Comparison of ENCODE assay signal across 13 mouse cellular contexts in the genomic region with DNA sequence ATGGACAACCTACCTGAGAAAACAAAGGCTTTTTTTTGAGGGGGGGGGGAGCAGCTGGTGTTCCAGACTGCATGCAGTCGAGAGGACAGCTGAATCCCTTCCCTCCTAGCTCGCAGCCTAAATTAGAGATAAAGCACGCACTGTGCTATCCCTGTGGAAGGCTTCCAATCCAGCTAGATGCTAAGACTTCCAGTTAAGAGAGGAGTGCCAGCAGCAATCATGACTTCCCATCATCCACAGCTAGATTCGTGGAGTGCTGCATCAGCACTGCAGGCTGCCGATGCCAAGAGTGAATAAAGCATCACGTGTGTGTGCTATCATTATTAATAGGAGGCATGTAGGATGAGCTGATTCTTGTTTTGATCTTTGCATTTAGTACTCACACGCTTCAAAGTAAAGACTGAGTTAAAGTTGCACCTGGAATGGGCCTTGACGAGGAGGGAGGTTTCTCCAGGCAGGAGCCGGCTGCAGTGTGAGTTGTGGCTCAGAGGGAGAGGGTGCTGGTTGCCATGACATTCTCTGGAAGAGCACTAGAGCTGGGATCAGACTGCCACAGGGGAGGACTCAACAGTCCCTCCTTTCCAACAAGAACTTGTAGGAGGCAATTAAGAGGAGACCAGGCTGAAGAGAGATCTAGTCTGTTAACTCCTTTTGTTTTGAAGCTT. TPM values are rescaled to one million over a fixed set of nuclear protein-coding genes. Genes with fewer than 3 reads are reported as not detected.
A peak's percentile ranks its signal among the peaks of the same experiment; 100 is the strongest.
DNase-seq lines count a peak whose midpoint lies in the region; ATAC-seq and TF ChIP-seq lines count a peak whose summit lies in the region.
"Had no signal": no experiment of that assay in that cellular context is flagged by ENCODE, and none has a peak within 500 bp of the region (broad histone marks: within the 10 kb centered on the region; RNA-seq: fewer than 3 reads in every experiment).

No protein-coding gene starts in this region.

- peak; percentile 11; the same call in 1 of the 2 replicates for ATAC-seq in hindbrain, embryonic 16.5 days
- ATAC-seq in hindbrain, embryonic 13.5 days (ENCODE audit: low FRiP score), result no peak
- ATAC-seq in frontal cortex, adult (ENCODE audit: low TSS enrichment), result peak; percentile 97
- ATAC-seq in hindbrain, embryonic 14.5 days (ENCODE audit: low FRiP score), result no peak
- ATAC-seq: midbrain, embryonic 16.5 days had no signal

- H3K4me3 ChIP-seq in hindbrain, embryonic 16.5 days (ENCODE audit: low read length), result no peak overlapping the region
- H3K4me3 ChIP-seq in hindbrain, embryonic 13.5 days, result no peak overlapping the region
- peak overlapping the region; percentile 20; the same call in 1 of the 2 replicates for H3K4me3 ChIP-seq in layer of hippocampus, adult 2 months
- H3K4me3 ChIP-seq in myocyte, result no peak overlapping the region
- H3K4me3 ChIP-seq in hindbrain, embryonic 14.5 days (replicated peaks; ENCODE audit: low read length), result no peak overlapping the region
- H3K4me3 ChIP-seq: heart, adult 2 months had no signal

- TF ChIP-seq CTCF in layer of hippocampus, adult 2 months (conservative IDR thresholded peaks at IDR 0.05), result no peak

- peak; percentile 67 to 82 for DNase-seq in layer of hippocampus, adult 2 months (ENCODE audit: low spot score in 2 of 2)
- no peak for DNase-seq in embryo, embryonic 10 days (ENCODE audit: low spot score)
- no peak for DNase-seq in hindbrain, embryonic 14.5 days (ENCODE audit: low spot score)
- no peak for DNase-seq in gastrocnemius, adult 8-10 months (ENCODE audit: low spot score in 2 of 2)
- DNase-seq: kidney, adult 2 months; lung, postnatal 10 days had no signal

- H3K27me3 ChIP-seq in hindbrain, embryonic 16.5 days (replicated peaks; ENCODE audit: control insufficient read depth, insufficient read depth, low read length), result no peaks in the 10 kb centered on the region
- H3K27me3 ChIP-seq in hindbrain, embryonic 13.5 days, result no peaks in the 10 kb centered on the region
- H3K27me3 ChIP-seq in myocyte (ENCODE audit: control insufficient read depth, insufficient read depth, insufficient read length), result no peaks in the 10 kb centered on the region
- no peaks in the 10 kb centered on the region for H3K27me3 ChIP-seq in hindbrain, embryonic 14.5 days (ENCODE audit: control insufficient read depth, insufficient read depth, low read length)
- H3K27me3 ChIP-seq: CH12.LX had no signal

- H3K4me2 ChIP-seq in hindbrain, embryonic 16.5 days (ENCODE audit: low read length), result peak overlapping the region; percentile 21
- no peak overlapping the region for H3K4me2 ChIP-seq in hindbrain, embryonic 13.5 days
- H3K4me2 ChIP-seq in myocyte (ENCODE audit: low read depth), result peak overlapping the region; percentile 31
- no peak overlapping the region for H3K4me2 ChIP-seq in hindbrain, embryonic 14.5 days (replicated peaks)

- WGBS in hindbrain, embryonic 16.5 days, result 81% methylated on average over 9 of the region's 9 CpGs
- 92% methylated on average over 9 of the region's 9 CpGs for WGBS in hindbrain, embryonic 13.5 days
- 84% methylated on average over 9 of the region's 9 CpGs for WGBS in hindbrain, embryonic 14.5 days

- H3K79me2 ChIP-seq in myocyte (ENCODE audit: control insufficient read depth, insufficient read depth), result peaks cover 88% of the 10 kb centered on the region

- H3ac ChIP-seq in myocyte (ENCODE audit: control insufficient read depth, insufficient read length), result no peak overlapping the region

- peaks cover 18% of the 10 kb centered on the region for H3K4me1 ChIP-seq in hindbrain, embryonic 16.5 days (ENCODE audit: control insufficient read depth, insufficient read depth, low read depth, low read length)
- peaks cover 37% of the 10 kb centered on the region for H3K4me1 ChIP-seq in hindbrain, embryonic 13.5 days (replicated peaks)
- peaks cover 10% of the 10 kb centered on the region for H3K4me1 ChIP-seq in hindbrain, embryonic 14.5 days (replicated peaks; ENCODE audit: control insufficient read depth, insufficient read depth, low read length)

- H3K36me3 ChIP-seq in hindbrain, embryonic 16.5 days (ENCODE audit: control insufficient read depth, insufficient read depth, low read length), result peaks cover 6% of the 10 kb centered on the region; the same call in 1 of the 2 replicates
- H3K36me3 ChIP-seq in hindbrain, embryonic 13.5 days, result peaks cover 16% of the 10 kb centered on the region
- no peaks in the 10 kb centered on the region for H3K36me3 ChIP-seq in myocyte (ENCODE audit: control insufficient read depth, insufficient read depth)
- peaks cover 22% of the 10 kb centered on the region for H3K36me3 ChIP-seq in hindbrain, embryonic 14.5 days (replicated peaks; ENCODE audit: control insufficient read depth, insufficient read depth)

- no peak overlapping the region for H3K27ac ChIP-seq in hindbrain, embryonic 16.5 days (ENCODE audit: low read depth, low read length)
- no peak overlapping the region for H3K27ac ChIP-seq in hindbrain, embryonic 13.5 days
- H3K27ac ChIP-seq in layer of hippocampus, adult 2 months, result peak overlapping the region; percentile 92
- H3K27ac ChIP-seq in hindbrain, embryonic 14.5 days, result no peak overlapping the region

- no peak for TF ChIP-seq POLR2A in myocyte (IDR thresholded peaks at IDR 0.05; ENCODE audit: insufficient read length, low read depth)

- H3K9ac ChIP-seq in hindbrain, embryonic 16.5 days (ENCODE audit: low read depth, low read length), result no peak overlapping the region
- no peak overlapping the region for H3K9ac ChIP-seq in hindbrain, embryonic 13.5 days
- H3K9ac ChIP-seq in hindbrain, embryonic 14.5 days, result no peak overlapping the region

- H3K9me3 ChIP-seq in hindbrain, embryonic 16.5 days (ENCODE audit: control insufficient read depth, low read length), result no peaks in the 10 kb centered on the region
- no peaks in the 10 kb centered on the region for H3K9me3 ChIP-seq in hindbrain, embryonic 13.5 days
- H3K9me3 ChIP-seq in hindbrain, embryonic 14.5 days (ENCODE audit: control insufficient read depth, low read length), result no peaks in the 10 kb centered on the region

TF ChIP-seq in myocyte, 11 proteins besides CTCF, POLR2A, EP300 and RAD21:
- no peak for TF ChIP-seq MAX (IDR thresholded peaks at IDR 0.05; ENCODE audit: low read depth)
- TF ChIP-seq SRF (IDR thresholded peaks at IDR 0.05; ENCODE audit: control insufficient read depth, insufficient read length, low read depth), result no peak
- peak in 2 of 3 experiments; percentile 67 to 76 for TF ChIP-seq MYOG (IDR thresholded peaks at IDR 0.05; ENCODE audit: control insufficient read depth in 1 of 3, insufficient read depth in 1 of 3, insufficient read length in 2 of 3, low read depth in 2 of 3)
- peak; percentile 21 for TF ChIP-seq TCF3 (IDR thresholded peaks at IDR 0.05; ENCODE audit: insufficient read length, low read depth)
- TF ChIP-seq USF1 (IDR thresholded peaks at IDR 0.05; ENCODE audit: low read depth), result no peak
- TF ChIP-seq MYOD1 (IDR thresholded peaks at IDR 0.05; ENCODE audit: control insufficient read depth in 1 of 3, insufficient read length in 2 of 3, low read depth in 2 of 3), result peak; percentile 31 to 75 (median 43)
- no peak for TF ChIP-seq CEBPB (IDR thresholded peaks at IDR 0.05; ENCODE audit: insufficient read depth, poor library complexity, severe bottlenecking)
- TF ChIP-seq TCF12 (IDR thresholded peaks at IDR 0.05; ENCODE audit: insufficient read depth, poor library complexity, severe bottlenecking), result peak; percentile 8
- no peak for TF ChIP-seq E2F4 (IDR thresholded peaks at IDR 0.05; ENCODE audit: insufficient read depth)

RNA-seq across cellular contexts. Expression of a gene that starts 5.2 kb away (rescaled TPM):
- 99.8 and 110 TPM in 2 replicates for polyA plus RNA-seq in hindbrain, embryonic 16.5 days (2015; fragmentation: Nextera tagmentation; extraction: Ambion mirVana)
- 87.1 and 87.8 TPM in 2 replicates for polyA plus RNA-seq in hindbrain, embryonic 13.5 days (2015; fragmentation: Nextera tagmentation; extraction: Ambion mirVana)
- 10 to 100 TPM; 66.8 to 69.1 TPM for total RNA-seq in layer of hippocampus, adult 2 months (2021)
- 98.6 TPM for polyA plus RNA-seq in myocyte (2012; fragmentation: generic; extraction: Trizol)
- polyA plus RNA-seq in hindbrain, embryonic 14.5 days (2014; fragmentation: Nextera tagmentation; extraction: Ambion mirVana), result 94.5 and 103 TPM in 2 replicates
- 10 to 100 TPM; 46.6 to 51.5 (median 47.2) TPM for total RNA-seq in gastrocnemius, adult 8-10 months (2022)

RNA-seq across cellular contexts. Expression of a gene that starts 5.5 kb away (rescaled TPM):
- polyA plus RNA-seq in hindbrain, embryonic 16.5 days (2015; fragmentation: Nextera tagmentation; extraction: Ambion mirVana), result 21.5 and 27.3 TPM in 2 replicates
- 29.9 and 30.1 TPM in 2 replicates for polyA plus RNA-seq in hindbrain, embryonic 13.5 days (2015; fragmentation: Nextera tagmentation; extraction: Ambion mirVana)
- 100 to 1,000 TPM; 132 to 137 TPM for total RNA-seq in layer of hippocampus, adult 2 months (2021)
- polyA plus RNA-seq in myocyte (2012; fragmentation: generic; extraction: Trizol), result 42.3 TPM
- polyA plus RNA-seq in hindbrain, embryonic 14.5 days (2014; fragmentation: Nextera tagmentation; extraction: Ambion mirVana), result 24.4 and 25.3 TPM in 2 replicates
- total RNA-seq in gastrocnemius, adult 8-10 months (2022), result 10 to 100 TPM; 27.8 to 33.0 (median 31.7) TPM

RNA-seq across cellular contexts. Expression of a gene that starts 21.2 kb away (rescaled TPM):
- 55.1 and 57.4 TPM in 2 replicates for polyA plus RNA-seq in hindbrain, embryonic 16.5 days (2015; fragmentation: Nextera tagmentation; extraction: Ambion mirVana)
- 64.9 and 67.2 TPM in 2 replicates for polyA plus RNA-seq in hindbrain, embryonic 13.5 days (2015; fragmentation: Nextera tagmentation; extraction: Ambion mirVana)
- 100 to 1,000 TPM; 192 to 198 TPM for total RNA-seq in layer of hippocampus, adult 2 months (2021)
- 65.8 TPM for polyA plus RNA-seq in myocyte (2012; fragmentation: generic; extraction: Trizol)
- polyA plus RNA-seq in hindbrain, embryonic 14.5 days (2014; fragmentation: Nextera tagmentation; extraction: Ambion mirVana), result 64.2 and 67.2 TPM in 2 replicates
- total RNA-seq in gastrocnemius, adult 8-10 months (2022), result 100 to 1,000 TPM; 211 to 289 (median 233) TPM

RNA-seq across cellular contexts. Expression of a gene that starts 47.1 kb away (rescaled TPM):
- polyA plus RNA-seq in hindbrain, embryonic 16.5 days (2015; fragmentation: Nextera tagmentation; extraction: Ambion mirVana), result 2.3 and 4.0 TPM in 2 replicates
- polyA plus RNA-seq in hindbrain, embryonic 13.5 days (2015; fragmentation: Nextera tagmentation; extraction: Ambion mirVana), result 2.5 and 3.3 TPM in 2 replicates
- 1 to 10 TPM; 3.7 to 5.5 TPM for total RNA-seq in layer of hippocampus, adult 2 months (2021)
- polyA plus RNA-seq in myocyte (2012; fragmentation: generic; extraction: Trizol), result 0.14 TPM
- 1.4 and 2.9 TPM in 2 replicates for polyA plus RNA-seq in hindbrain, embryonic 14.5 days (2014; fragmentation: Nextera tagmentation; extraction: Ambion mirVana)
- under 1 TPM; 0.34 to 0.88 (median 0.52) TPM for total RNA-seq in gastrocnemius, adult 8-10 months (2022)
- total RNA-seq: CH12.LX had no signal

RNA-seq across cellular contexts. Expression of a gene that starts 50.3 kb away (rescaled TPM):
- 0.16 and 0.40 TPM in 2 replicates for polyA plus RNA-seq in hindbrain, embryonic 16.5 days (2015; fragmentation: Nextera tagmentation; extraction: Ambion mirVana)
- 0.19 and 0.49 TPM in 2 replicates for polyA plus RNA-seq in hindbrain, embryonic 13.5 days (2015; fragmentation: Nextera tagmentation; extraction: Ambion mirVana)
- total RNA-seq in layer of hippocampus, adult 2 months (2021), result 10 to 100 TPM in 1 of 2 experiments, 1 to 10 TPM in 1; 5.6 to 12.2 TPM
- 0.20 TPM for polyA plus RNA-seq in myocyte (2012; fragmentation: generic; extraction: Trizol)
- 0.16 and 0.35 TPM in 2 replicates for polyA plus RNA-seq in hindbrain, embryonic 14.5 days (2014; fragmentation: Nextera tagmentation; extraction: Ambion mirVana)
- total RNA-seq in gastrocnemius, adult 8-10 months (2022), result under 1 TPM; 0.13 to 0.49 (median 0.16) TPM

Comparison
In these comparisons a context has a peak if more than half of its experiments do, and no peak if none do; other contexts are left out.
1. ATAC-seq: peak in hindbrain, embryonic 16.5 days (single experiment) and frontal cortex, adult (single experiment); none in hindbrain, embryonic 13.5 days (single experiment) and hindbrain, embryonic 14.5 days (single experiment).
2. H3K4me2 ChIP-seq: peak in hindbrain, embryonic 16.5 days (single experiment) and myocyte (single experiment); none in hindbrain, embryonic 13.5 days (single experiment) and hindbrain, embryonic 14.5 days (single experiment).
3. DNase-seq: peak in layer of hippocampus, adult 2 months (2 of 2); none in embryo, embryonic 10 days (single experiment), hindbrain, embryonic 14.5 days (single experiment) and gastrocnemius, adult 8-10 months (0 of 2).